Mouse (Mus musculus) embryo, embryonic 9.5 days (tissue): Measurements from ENCODE around the gene 1700088E04Rik.

Source experiments
- DNase-seq: peaks from one replicate; pipeline ENCODE4 v3.0.0-alpha.2; 2017; ENCODE audit errors: extremely low spot score

The 1700088E04Rik gene

GRCm38 (mm10) chr15:79099456-79099855, 41.6 kb downstream of the 1700088E04Rik start:
- DNase-seq = no peak

- DNase-seq = no peak
These were observed 42.2 kb downstream of the 1700088E04Rik start for GRCm38 (mm10) chr15:79098868-79099267.

- DNase-seq = no peak
These were observed 42.8 kb downstream of the 1700088E04Rik start for GRCm38 (mm10) chr15:79098220-79098619.

- DNase-seq = no peak
These were observed 43.4 kb downstream of the 1700088E04Rik start for GRCm38 (mm10) chr15:79097611-79098025.

- DNase-seq = no peak
These were observed 43.9 kb downstream of the 1700088E04Rik start for GRCm38 (mm10) chr15:79097135-79097534.

GRCm38 (mm10) chr15:79096556-79096955, 44.5 kb downstream of the 1700088E04Rik start:
- DNase-seq = no peak

- DNase-seq = no peak
These were observed 45.6 kb downstream of the 1700088E04Rik start for GRCm38 (mm10) chr15:79095483-79095882.

GRCm38 (mm10) chr15:79093083-79093839, 47.8 kb downstream of the 1700088E04Rik start:
- DNase-seq = no peak

GRCm38 (mm10) chr15:79092284-79092683, 48.8 kb downstream of the 1700088E04Rik start:
- DNase-seq = no peak

GRCm38 (mm10) chr15:79079567-79079966, 61.5 kb downstream of the 1700088E04Rik start:
- DNase-seq = no peak
